In the genomic region with DNA sequence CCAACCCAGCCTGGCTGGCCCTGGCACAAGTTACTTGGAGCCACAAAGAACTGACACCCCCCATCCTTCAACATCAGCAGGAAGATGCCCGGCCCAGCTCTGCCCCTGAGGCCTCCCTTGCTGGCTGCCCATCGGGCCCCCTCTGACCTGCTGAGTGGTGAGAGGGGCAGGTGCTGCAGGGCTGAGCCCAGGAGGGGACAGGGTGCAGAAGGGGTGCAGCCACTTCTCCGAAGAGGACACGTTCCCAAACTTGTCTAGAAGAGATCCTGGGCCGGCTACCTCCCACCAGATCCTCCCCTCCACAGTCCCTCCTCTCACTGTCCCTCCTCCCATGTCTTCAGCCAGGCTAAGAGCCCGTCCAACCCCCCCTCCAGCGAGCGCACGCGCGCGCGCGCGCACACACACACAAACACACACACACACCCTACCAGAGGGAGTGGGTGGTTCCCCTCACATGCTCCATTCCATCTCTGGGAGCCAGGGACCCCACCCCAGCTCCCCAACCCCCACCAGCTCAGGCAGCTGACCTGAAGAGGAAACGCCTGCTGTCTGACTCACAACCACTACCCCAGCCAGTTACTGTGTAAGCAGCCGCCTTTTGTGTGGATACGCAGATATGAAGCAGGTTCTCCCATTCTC, we compare ENCODE assay signal across 9 mouse cellular contexts. TPM values are rescaled to one million over a fixed set of nuclear protein-coding genes. Genes with fewer than 3 reads are reported as not detected.
DNase-seq lines count a peak whose midpoint lies in the region; ATAC-seq and TF ChIP-seq lines count a peak whose summit lies in the region.
"Had no signal": no experiment of that assay in that cellular context is flagged by ENCODE, and none has a peak within 500 bp of the region (broad histone marks: within the 10 kb centered on the region; RNA-seq: fewer than 3 reads in every experiment).

No protein-coding gene starts in this region.

- H3K27ac ChIP-seq in intestine, embryonic 14.5 days (ENCODE audit: low read depth): peak overlapping the region; percentile 16; the same call in 1 of the 2 replicates
- peak overlapping the region; percentile 39; the same call in 1 of the 2 replicates for H3K27ac ChIP-seq in stomach, embryonic 14.5 days (ENCODE audit: low read length)
- H3K27ac ChIP-seq in forebrain, postnatal 0 days (ENCODE audit: low read depth, low read length): no peak overlapping the region

- DNase-seq in gastrocnemius, adult 8-10 months (ENCODE audit: low spot score in 2 of 2): peak; percentile 52 to 60
- DNase-seq in intestine, embryonic 14.5 days (ENCODE audit: low spot score): no peak
- DNase-seq in forebrain, postnatal 0 days: no peak
- DNase-seq in thymus, postnatal 10 days (ENCODE audit: low spot score in 2 of 2): no peak
- DNase-seq: cerebellum, postnatal 14 days had no signal

- H3K9me3 ChIP-seq in megakaryocyte, embryonic 14.5 days: no peaks in the 10 kb centered on the region
- H3K9me3 ChIP-seq in intestine, embryonic 14.5 days (ENCODE audit: control insufficient read depth, low read length): no peaks in the 10 kb centered on the region
- H3K9me3 ChIP-seq in stomach, embryonic 14.5 days (ENCODE audit: control insufficient read depth, low read depth, low read length): no peaks in the 10 kb centered on the region
- no peaks in the 10 kb centered on the region for H3K9me3 ChIP-seq in forebrain, postnatal 0 days (ENCODE audit: low read length)

- no peaks in the 10 kb centered on the region for H3K36me3 ChIP-seq in megakaryocyte, embryonic 14.5 days (replicated peaks; ENCODE audit: low read length)
- no peaks in the 10 kb centered on the region for H3K36me3 ChIP-seq in intestine, embryonic 14.5 days (ENCODE audit: control insufficient read depth, insufficient read depth, low read length)
- H3K36me3 ChIP-seq in stomach, embryonic 14.5 days (ENCODE audit: control insufficient read depth, insufficient read depth, low read length): no peaks in the 10 kb centered on the region
- H3K36me3 ChIP-seq in forebrain, postnatal 0 days (ENCODE audit: insufficient read depth): no peaks in the 10 kb centered on the region

- ATAC-seq in megakaryocyte, adult 5-6 weeks (ENCODE audit: poor library complexity, severe bottlenecking): no peak
- peak; percentile 53 for ATAC-seq in intestine, embryonic 14.5 days (replicated peaks; ENCODE audit: low FRiP score, low TSS enrichment, low read depth)
- peak; percentile 68 for ATAC-seq in stomach, embryonic 14.5 days (ENCODE audit: insufficient number of reproducible peaks, insufficient read depth, low FRiP score, low read depth)
- ATAC-seq in forebrain, postnatal 0 days: no peak
- ATAC-seq in cerebellum, adult (ENCODE audit: insufficient number of reproducible peaks, low FRiP score, low TSS enrichment): no peak

- H3K27me3 ChIP-seq in megakaryocyte, embryonic 14.5 days (replicated peaks): peaks cover 92% of the 10 kb centered on the region
- 0 out of 2 replicates have a peak, but pooled peaks cover under 1% of the 10 kb centered on the region for H3K27me3 ChIP-seq in intestine, embryonic 14.5 days (replicated peaks; ENCODE audit: control insufficient read depth, insufficient read depth, low read length)
- no peaks in the 10 kb centered on the region for H3K27me3 ChIP-seq in stomach, embryonic 14.5 days (ENCODE audit: control insufficient read depth, insufficient read depth, low read length)
- no peaks in the 10 kb centered on the region; the same call in 1 of the 2 replicates for H3K27me3 ChIP-seq in forebrain, postnatal 0 days (ENCODE audit: insufficient read depth, low read length)

- no peak for TF ChIP-seq CTCF in forebrain, postnatal 0 days (IDR thresholded peaks at IDR 0.05; ENCODE audit: low read depth)

- peak overlapping the region; percentile 81 for H3K4me3 ChIP-seq in megakaryocyte, embryonic 14.5 days (replicated peaks)
- no peak overlapping the region for H3K4me3 ChIP-seq in intestine, embryonic 14.5 days (ENCODE audit: low read depth, low read length)
- H3K4me3 ChIP-seq in stomach, embryonic 14.5 days (ENCODE audit: low read depth, low read length): 0 out of 2 replicates have a peak overlapping the region, but pooled peaks have one; percentile 8
- no peak overlapping the region for H3K4me3 ChIP-seq in forebrain, postnatal 0 days (ENCODE audit: low read depth, low read length)

- 48% methylated on average over 18 of the region's 18 CpGs for WGBS in intestine, embryonic 14.5 days
- 37% methylated on average over 18 of the region's 18 CpGs for WGBS in stomach, embryonic 14.5 days
- WGBS in forebrain, postnatal 0 days: 70% methylated on average over 18 of the region's 18 CpGs

- H3K4me1 ChIP-seq in megakaryocyte, embryonic 14.5 days: peaks cover 62% of the 10 kb centered on the region
- H3K4me1 ChIP-seq in intestine, embryonic 14.5 days (replicated peaks; ENCODE audit: control insufficient read depth, insufficient read depth, low read length): peaks cover 58% of the 10 kb centered on the region
- H3K4me1 ChIP-seq in stomach, embryonic 14.5 days (ENCODE audit: control insufficient read depth, insufficient read depth, low read length): peaks cover 66% of the 10 kb centered on the region
- peaks cover 4% of the 10 kb centered on the region; the same call in 1 of the 2 replicates for H3K4me1 ChIP-seq in forebrain, postnatal 0 days (ENCODE audit: insufficient read depth)

- H3K4me2 ChIP-seq in intestine, embryonic 14.5 days (ENCODE audit: low read length): peak overlapping the region; percentile 36
- H3K4me2 ChIP-seq in stomach, embryonic 14.5 days (replicated peaks; ENCODE audit: low read depth, low read length): peak overlapping the region; percentile 29
- no peak overlapping the region for H3K4me2 ChIP-seq in forebrain, postnatal 0 days (ENCODE audit: low read depth)

- H3K9ac ChIP-seq in intestine, embryonic 14.5 days (ENCODE audit: low read length): no peak overlapping the region
- no peak overlapping the region for H3K9ac ChIP-seq in stomach, embryonic 14.5 days (replicated peaks; ENCODE audit: low read depth, low read length)
- no peak overlapping the region for H3K9ac ChIP-seq in forebrain, postnatal 0 days

RNA-seq across cellular contexts. Expression of a gene that starts 6.9 kb away (rescaled TPM):
- 3.3 TPM in 1 of 2 replicates, not detected in the other for polyA plus RNA-seq in megakaryocyte, embryonic 14.5 days (2012; ENCODE audit: insufficient read depth, low replicate concordance)
- total RNA-seq in megakaryocyte, adult 5-6 weeks (2015): not detected in 2 replicates
- 0.04 and 0.15 TPM in 2 replicates for total RNA-seq in megakaryocyte, adult 5-6 weeks (2017)
- 1 to 10 TPM; 6.9 to 8.7 (median 7.6) TPM for total RNA-seq in gastrocnemius, adult 8-10 months (2022)
- 2.9 and 3.1 TPM in 2 replicates for polyA plus RNA-seq in intestine, embryonic 14.5 days (2014; fragmentation: Nextera tagmentation; extraction: Ambion mirVana)
- 4.6 and 5.0 TPM in 2 replicates for polyA plus RNA-seq in stomach, embryonic 14.5 days (2014; fragmentation: Nextera tagmentation; extraction: Ambion mirVana)
- 2.5 and 3.0 TPM in 2 replicates for total RNA-seq in forebrain, postnatal 0 days (2014; rRNA removed)
- polyA plus RNA-seq in forebrain, postnatal 0 days (2015; fragmentation: Nextera tagmentation; extraction: Ambion mirVana): 0.88 and 1.3 TPM in 2 replicates

RNA-seq across cellular contexts. Expression of a gene that starts 13.2 kb away (rescaled TPM):
- 8.2 and 25.4 TPM in 2 replicates for polyA plus RNA-seq in megakaryocyte, embryonic 14.5 days (2012; ENCODE audit: insufficient read depth, low replicate concordance)
- total RNA-seq in megakaryocyte, adult 5-6 weeks (2015): 0.16 and 0.32 TPM in 2 replicates
- 0.40 and 0.69 TPM in 2 replicates for total RNA-seq in megakaryocyte, adult 5-6 weeks (2017)
- total RNA-seq in gastrocnemius, adult 8-10 months (2022): under 1 TPM; 0.17 to 0.61 (median 0.45) TPM
- 4.3 and 7.0 TPM in 2 replicates for polyA plus RNA-seq in intestine, embryonic 14.5 days (2014; fragmentation: Nextera tagmentation; extraction: Ambion mirVana)
- 6.1 and 8.2 TPM in 2 replicates for polyA plus RNA-seq in stomach, embryonic 14.5 days (2014; fragmentation: Nextera tagmentation; extraction: Ambion mirVana)
- total RNA-seq in forebrain, postnatal 0 days (2014; rRNA removed): 17.6 and 19.5 TPM in 2 replicates
- 23.5 and 26.1 TPM in 2 replicates for polyA plus RNA-seq in forebrain, postnatal 0 days (2015; fragmentation: Nextera tagmentation; extraction: Ambion mirVana)

RNA-seq across cellular contexts. Expression of a gene that starts 33.6 kb away (rescaled TPM):
- 3.2 and 11.7 TPM in 2 replicates for polyA plus RNA-seq in megakaryocyte, embryonic 14.5 days (2012; ENCODE audit: insufficient read depth, low replicate concordance)
- total RNA-seq in megakaryocyte, adult 5-6 weeks (2015): 62.0 and 67.7 TPM in 2 replicates
- total RNA-seq in megakaryocyte, adult 5-6 weeks (2017): 48.9 and 57.9 TPM in 2 replicates
- total RNA-seq in gastrocnemius, adult 8-10 months (2022): 1 to 10 TPM; 1.9 to 2.8 (median 2.5) TPM
- polyA plus RNA-seq in intestine, embryonic 14.5 days (2014; fragmentation: Nextera tagmentation; extraction: Ambion mirVana): 116 and 126 TPM in 2 replicates
- polyA plus RNA-seq in stomach, embryonic 14.5 days (2014; fragmentation: Nextera tagmentation; extraction: Ambion mirVana): 123 and 130 TPM in 2 replicates
- 28.8 and 31.3 TPM in 2 replicates for total RNA-seq in forebrain, postnatal 0 days (2014; rRNA removed)
- polyA plus RNA-seq in forebrain, postnatal 0 days (2015; fragmentation: Nextera tagmentation; extraction: Ambion mirVana): 29.7 and 33.0 TPM in 2 replicates

RNA-seq across cellular contexts. Expression of a gene that starts 35.1 kb away (rescaled TPM):
- polyA plus RNA-seq in megakaryocyte, embryonic 14.5 days (2012; ENCODE audit: insufficient read depth, low replicate concordance): 11.4 and 36.3 TPM in 2 replicates
- total RNA-seq in megakaryocyte, adult 5-6 weeks (2015): 532 and 545 TPM in 2 replicates
- 316 and 364 TPM in 2 replicates for total RNA-seq in megakaryocyte, adult 5-6 weeks (2017)
- total RNA-seq in gastrocnemius, adult 8-10 months (2022): 1 to 10 TPM in 3 of 4 experiments, under 1 TPM in 1; 0.48 to 2.5 (median 1.7) TPM
- polyA plus RNA-seq in intestine, embryonic 14.5 days (2014; fragmentation: Nextera tagmentation; extraction: Ambion mirVana): 12.6 and 13.0 TPM in 2 replicates
- polyA plus RNA-seq in stomach, embryonic 14.5 days (2014; fragmentation: Nextera tagmentation; extraction: Ambion mirVana): 12.9 and 13.3 TPM in 2 replicates
- 6.2 and 7.3 TPM in 2 replicates for total RNA-seq in forebrain, postnatal 0 days (2014; rRNA removed)
- polyA plus RNA-seq in forebrain, postnatal 0 days (2015; fragmentation: Nextera tagmentation; extraction: Ambion mirVana): 8.0 and 8.1 TPM in 2 replicates

Comparison
In these comparisons a context has a peak if more than half of its experiments do, and no peak if none do; other contexts are left out.
1. H3K4me3 ChIP-seq: peak in megakaryocyte, embryonic 14.5 days (single experiment) and stomach, embryonic 14.5 days (single experiment); none in intestine, embryonic 14.5 days (single experiment) and forebrain, postnatal 0 days (single experiment).
2. ATAC-seq: peak in intestine, embryonic 14.5 days (single experiment) and stomach, embryonic 14.5 days (single experiment); none in megakaryocyte, adult 5-6 weeks (single experiment), forebrain, postnatal 0 days (single experiment) and cerebellum, adult (single experiment).
3. DNase-seq: peak in gastrocnemius, adult 8-10 months (2 of 2); none in intestine, embryonic 14.5 days (single experiment), forebrain, postnatal 0 days (single experiment) and thymus, postnatal 10 days (0 of 2).